14 mouse cellular contexts compared by ENCODE assay signal in the genomic region with DNA sequence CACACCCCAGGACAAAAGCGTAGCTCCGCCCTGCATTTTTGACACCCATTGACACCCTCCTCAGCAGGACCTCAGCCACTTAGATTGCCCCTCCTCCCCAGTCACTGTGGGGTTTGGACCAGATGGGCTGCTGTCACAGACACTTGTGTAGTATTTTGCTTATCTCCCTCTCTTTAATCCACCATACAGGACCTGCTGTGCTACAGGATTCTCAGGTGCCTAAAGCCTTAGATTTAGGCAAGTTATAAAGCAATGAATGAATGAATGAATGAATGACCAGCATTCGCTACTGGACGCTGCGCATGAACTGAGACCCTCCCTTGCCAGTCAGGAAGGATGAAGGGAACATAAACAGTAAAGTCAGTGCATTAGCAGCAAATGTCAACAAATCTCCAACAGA. TPM values are rescaled to one million over a fixed set of nuclear protein-coding genes. Genes with fewer than 3 reads are reported as not detected.
A peak's percentile ranks its signal among the peaks of the same experiment; 100 is the strongest.
DNase-seq lines count a peak whose midpoint lies in the region; ATAC-seq lines count a peak whose summit lies in the region.
"Had no signal": no experiment of that assay in that cellular context is flagged by ENCODE, and none has a peak within 500 bp of the region (broad histone marks: within the 10 kb centered on the region; RNA-seq: fewer than 3 reads in every experiment).

No protein-coding gene starts in this region.

- H3K27me3 ChIP-seq in liver, embryonic 16.5 days (ENCODE audit: control insufficient read depth, insufficient read depth, low read depth, low read length): peaks cover 74% of the 10 kb centered on the region
- peaks cover 92% of the 10 kb centered on the region for H3K27me3 ChIP-seq in liver, embryonic 12.5 days (replicated peaks)

- H3K9me3 ChIP-seq in liver, embryonic 16.5 days (replicated peaks; ENCODE audit: control insufficient read depth, low read length): no peaks in the 10 kb centered on the region
- H3K9me3 ChIP-seq in liver, embryonic 12.5 days (replicated peaks): no peaks in the 10 kb centered on the region
- H3K9me3 ChIP-seq: limb, embryonic 15.5 days had no signal

- peak; percentile 52 for DNase-seq in heart, adult 11 months
- DNase-seq in heart, postnatal 36 days: no peak
- peak; percentile 34 for DNase-seq in ZHBTc4 (ENCODE audit: low read depth, low spot score)
- peak; percentile 40 to 65 for DNase-seq in natural killer cell, adult 2 months (ENCODE audit: low spot score in 2 of 2)
- no peak for DNase-seq in kidney, postnatal 4 days
- no peak for DNase-seq in frontal cortex, postnatal 36 days (ENCODE audit: low spot score in 2 of 2)
- DNase-seq: adrenal gland, postnatal 25 days; layer of hippocampus, adult 9-11 months had no signal

- no peak overlapping the region for H3K4me3 ChIP-seq in liver, embryonic 16.5 days (ENCODE audit: low read depth, low read length)
- no peak overlapping the region for H3K4me3 ChIP-seq in liver, embryonic 12.5 days

- intact Hi-C loops in heart, postnatal 36 days (cut with DNase I): no loop called here

- WGBS in liver, embryonic 16.5 days (ENCODE audit: insufficient replicate concordance): 53% methylated on average over 5 of the region's 5 CpGs
- 51% methylated on average over 5 of the region's 5 CpGs for WGBS in liver, embryonic 12.5 days (ENCODE audit: insufficient replicate concordance)

- no peak for ATAC-seq in liver, embryonic 16.5 days (ENCODE audit: low read depth)
- no peak for ATAC-seq in liver, embryonic 12.5 days

- peaks cover 11% of the 10 kb centered on the region; the same call in 1 of the 2 replicates for H3K4me1 ChIP-seq in liver, embryonic 16.5 days (ENCODE audit: control insufficient read depth, low read depth, low read length)
- H3K4me1 ChIP-seq in liver, embryonic 12.5 days: peaks cover 34% of the 10 kb centered on the region

- no peak overlapping the region for H3K9ac ChIP-seq in liver, embryonic 16.5 days (ENCODE audit: low read depth, low read length)
- H3K9ac ChIP-seq in liver, embryonic 12.5 days: no peak overlapping the region
- H3K9ac ChIP-seq: limb, embryonic 15.5 days had no signal

- 0 out of 2 replicates have a peak overlapping the region, but pooled peaks have one; percentile 36 for H3K4me2 ChIP-seq in liver, embryonic 16.5 days (ENCODE audit: low read depth, low read length)
- H3K4me2 ChIP-seq in liver, embryonic 12.5 days: no peak overlapping the region

- H3K27ac ChIP-seq in liver, embryonic 16.5 days (ENCODE audit: low read length): no peak overlapping the region
- no peak overlapping the region for H3K27ac ChIP-seq in liver, embryonic 12.5 days
- H3K27ac ChIP-seq: limb, embryonic 15.5 days had no signal

- H3K36me3 ChIP-seq in liver, embryonic 16.5 days (ENCODE audit: control insufficient read depth, insufficient read depth): no peaks in the 10 kb centered on the region
- H3K36me3 ChIP-seq in liver, embryonic 12.5 days: no peaks in the 10 kb centered on the region
- H3K36me3 ChIP-seq: limb, embryonic 15.5 days had no signal

RNA-seq across cellular contexts. Expression of gene Gfi1, which starts 5.3 kb away (rescaled TPM):
- not detected for total RNA-seq in heart, postnatal 36 days (2021)
- 1.4 and 1.5 TPM in 2 replicates for polyA plus RNA-seq in liver, embryonic 16.5 days (2015; fragmentation: Nextera tagmentation; extraction: Ambion mirVana)
- polyA plus RNA-seq in liver, embryonic 12.5 days (2016; fragmentation: Nextera tagmentation; extraction: Ambion mirVana): 0.74 and 1.0 TPM in 2 replicates
- total RNA-seq: adrenal gland, postnatal 25 days; heart, adult 8-10 months had no signal
- polyA plus RNA-seq: kidney, embryonic 14.5 days; neural tube, embryonic 14.5 days had no signal

Comparison
In these comparisons a context has a peak if more than half of its experiments do, and no peak if none do; other contexts are left out.
1. DNase-seq: peak in heart, adult 11 months (single experiment), ZHBTc4 (single experiment) and natural killer cell, adult 2 months (2 of 2); none in heart, postnatal 36 days (0 of 2), kidney, postnatal 4 days (0 of 2) and frontal cortex, postnatal 36 days (0 of 2).